Mouse (Mus musculus) WW6 (cell line): ENCODE measurements around the gene Park7.
A peak's percentile ranks its signal among the peaks of the same experiment; 100 is the strongest.

Experiments used
- DNase-seq: peaks from one replicate; pipeline ENCODE4 v3.0.0-alpha.2; 2013; ENCODE audit warnings: low read depth, low spot score

Gene Park7

GRCm38 (mm10) chr4:150914290-150914733, at the start of gene Park7, which contains the start of gene Tnfrsf9:
Park7 (minus strand) TSS chr4:150914437.
Tnfrsf9 (plus strand) TSS chr4:150914562.
- peak; percentile 92 for DNase-seq

- DNase-seq, result no peak
These were observed 49.5 kb upstream of the Park7 start for GRCm38 (mm10) chr4:150963711-150964110.

- DNase-seq, result no peak
These were observed 48.0 kb upstream of the Park7 start for GRCm38 (mm10) chr4:150962231-150962630.

- no peak for DNase-seq
These were observed 44.3 kb upstream of the Park7 start for GRCm38 (mm10) chr4:150958536-150958935.

- DNase-seq, result no peak
These were observed 42.8 kb upstream of the Park7 start for GRCm38 (mm10) chr4:150957106-150957458.

- no peak for DNase-seq
These were observed 42.3 kb upstream of the Park7 start for GRCm38 (mm10) chr4:150956369-150957105.

- DNase-seq, result no peak
These were observed 36.7 kb upstream of the Park7 start for GRCm38 (mm10) chr4:150950972-150951371.

GRCm38 (mm10) chr4:150944707-150945106, 30.5 kb upstream of the Park7 start:
- no peak for DNase-seq

GRCm38 (mm10) chr4:150939991-150940651, 25.9 kb upstream of the Park7 start:
- no peak for DNase-seq

- no peak for DNase-seq
These were observed 23.8 kb upstream of the Park7 start for GRCm38 (mm10) chr4:150938063-150938452.

- DNase-seq, result no peak
These were observed 23.2 kb upstream of the Park7 start for GRCm38 (mm10) chr4:150937293-150938062.

- DNase-seq, result no peak
These were observed 19.3 kb upstream of the Park7 start for GRCm38 (mm10) chr4:150933503-150933902.

- DNase-seq, result no peak
These were observed 13.6 kb upstream of the Park7 start for GRCm38 (mm10) chr4:150927789-150928188.

- no peak for DNase-seq
These were observed 12.9 kb upstream of the Park7 start for GRCm38 (mm10) chr4:150926924-150927705.

- peak; percentile 66 for DNase-seq
These were observed 11.7 kb upstream of the Park7 start for GRCm38 (mm10) chr4:150925923-150926322.

- no peak for DNase-seq
These were observed 10.7 kb upstream of the Park7 start for GRCm38 (mm10) chr4:150924936-150925335.

- DNase-seq, result no peak
These were observed 10.1 kb upstream of the Park7 start for GRCm38 (mm10) chr4:150924308-150924707.

GRCm38 (mm10) chr4:150921206-150921605, 7.0 kb upstream of the Park7 start:
- DNase-seq, result no peak

- DNase-seq, result no peak
These were observed 3.2 kb upstream of the Park7 start for GRCm38 (mm10) chr4:150917336-150918027.

- no peak for DNase-seq
These were observed 1.1 kb upstream of the Park7 start for GRCm38 (mm10) chr4:150915181-150915906.
